Mouse (Mus musculus): ENCODE results near the gene Hic1. TPM values are rescaled to one million over a fixed set of nuclear protein-coding genes. Genes with fewer than 3 reads are reported as not detected.

Gene Hic1
- total RNA-seq, 1 experiment from 2014 or later: 0.35 TPM

- no peak for ATAC-seq (ENCODE audit: extremely low read depth, insufficient number of reproducible peaks, low FRiP score, poor library complexity, severe bottlenecking)
Observed at GRCm38 (mm10) chr11:75133391-75133790, 35.9 kb downstream of the Hic1 start.

GRCm38 (mm10) chr11:75132278-75132677 lies 37.0 kb downstream of the Hic1 start:
- no peak for ATAC-seq (ENCODE audit: extremely low read depth, insufficient number of reproducible peaks, low FRiP score, poor library complexity, severe bottlenecking)

- no peak for ATAC-seq (ENCODE audit: extremely low read depth, insufficient number of reproducible peaks, low FRiP score, poor library complexity, severe bottlenecking)
Observed at GRCm38 (mm10) chr11:75131300-75131699, 38.0 kb downstream of the Hic1 start.

- no peak for ATAC-seq (ENCODE audit: extremely low read depth, insufficient number of reproducible peaks, low FRiP score, poor library complexity, severe bottlenecking)
Observed at GRCm38 (mm10) chr11:75129481-75129880, 39.8 kb downstream of the Hic1 start.

- ATAC-seq (ENCODE audit: extremely low read depth, insufficient number of reproducible peaks, low FRiP score, poor library complexity, severe bottlenecking): no peak
Observed at GRCm38 (mm10) chr11:75126384-75126783, 42.9 kb downstream of the Hic1 start.

GRCm38 (mm10) chr11:75124406-75124805 lies 44.9 kb downstream of the Hic1 start:
- ATAC-seq (ENCODE audit: extremely low read depth, insufficient number of reproducible peaks, low FRiP score, poor library complexity, severe bottlenecking): no peak

GRCm38 (mm10) chr11:75121348-75121747 lies 48.0 kb downstream of the Hic1 start:
- ATAC-seq (ENCODE audit: extremely low read depth, insufficient number of reproducible peaks, low FRiP score, poor library complexity, severe bottlenecking): no peak

GRCm38 (mm10) chr11:75119841-75120240 lies 49.5 kb downstream of the Hic1 start:
- no peak for ATAC-seq (ENCODE audit: extremely low read depth, insufficient number of reproducible peaks, low FRiP score, poor library complexity, severe bottlenecking)

- ATAC-seq (ENCODE audit: extremely low read depth, insufficient number of reproducible peaks, low FRiP score, poor library complexity, severe bottlenecking): no peak
Observed at GRCm38 (mm10) chr11:75119298-75119697, 50.0 kb downstream of the Hic1 start.

- ATAC-seq (ENCODE audit: extremely low read depth, insufficient number of reproducible peaks, low FRiP score, poor library complexity, severe bottlenecking): no peak
Observed at GRCm38 (mm10) chr11:75118141-75118540, 51.2 kb downstream of the Hic1 start.

GRCm38 (mm10) chr11:75116379-75116778 lies 52.9 kb downstream of the Hic1 start:
- ATAC-seq (ENCODE audit: extremely low read depth, insufficient number of reproducible peaks, low FRiP score, poor library complexity, severe bottlenecking): no peak

Other genes starting within 250 kb of the Hic1 start
- 43.7 and 48.2 TPM in 2 replicates for gene Smg6, start 243.7 kb downstream of the Hic1 start, total RNA-seq (2017)
- gene Srr, start 243.6 kb downstream of the Hic1 start, total RNA-seq (2017): 5.2 and 5.5 TPM in 2 replicates
- 8.2 and 13.4 TPM in 2 replicates for gene Ovca2, start 9.3 kb upstream of the Hic1 start, total RNA-seq (2017)
- 3.4 and 6.6 TPM in 2 replicates for gene Dph1, start 21.7 kb upstream of the Hic1 start, total RNA-seq (2017)
- gene Rtn4rl1, start 24.3 kb upstream of the Hic1 start, total RNA-seq (2017): 0.47 and 0.61 TPM in 2 replicates
- gene Rpa1, start 178.8 kb upstream of the Hic1 start, total RNA-seq (2017): 77.9 and 81.3 TPM in 2 replicates
- gene Smyd4, start 178.9 kb upstream of the Hic1 start, total RNA-seq (2017): 13.8 and 14.0 TPM in 2 replicates